Mouse (Mus musculus) spleen, postnatal 36 days (tissue): ENCODE measurements around the gene Cntnap4.
"Not testable (repeated sequence)": the region's sequence is repeated elsewhere in the genome, so short reads cannot be mapped to it uniquely, and the experiment has no call there.

ENCODE experiments used
- DNase-seq, 2 experiments: peaks; one replicate each; pipeline ENCODE4 v3.0.0; 2022; ENCODE audit warnings: low spot score in 2 of 2, mixed read lengths in 1 of 2

The Cntnap4 gene

DNA sequence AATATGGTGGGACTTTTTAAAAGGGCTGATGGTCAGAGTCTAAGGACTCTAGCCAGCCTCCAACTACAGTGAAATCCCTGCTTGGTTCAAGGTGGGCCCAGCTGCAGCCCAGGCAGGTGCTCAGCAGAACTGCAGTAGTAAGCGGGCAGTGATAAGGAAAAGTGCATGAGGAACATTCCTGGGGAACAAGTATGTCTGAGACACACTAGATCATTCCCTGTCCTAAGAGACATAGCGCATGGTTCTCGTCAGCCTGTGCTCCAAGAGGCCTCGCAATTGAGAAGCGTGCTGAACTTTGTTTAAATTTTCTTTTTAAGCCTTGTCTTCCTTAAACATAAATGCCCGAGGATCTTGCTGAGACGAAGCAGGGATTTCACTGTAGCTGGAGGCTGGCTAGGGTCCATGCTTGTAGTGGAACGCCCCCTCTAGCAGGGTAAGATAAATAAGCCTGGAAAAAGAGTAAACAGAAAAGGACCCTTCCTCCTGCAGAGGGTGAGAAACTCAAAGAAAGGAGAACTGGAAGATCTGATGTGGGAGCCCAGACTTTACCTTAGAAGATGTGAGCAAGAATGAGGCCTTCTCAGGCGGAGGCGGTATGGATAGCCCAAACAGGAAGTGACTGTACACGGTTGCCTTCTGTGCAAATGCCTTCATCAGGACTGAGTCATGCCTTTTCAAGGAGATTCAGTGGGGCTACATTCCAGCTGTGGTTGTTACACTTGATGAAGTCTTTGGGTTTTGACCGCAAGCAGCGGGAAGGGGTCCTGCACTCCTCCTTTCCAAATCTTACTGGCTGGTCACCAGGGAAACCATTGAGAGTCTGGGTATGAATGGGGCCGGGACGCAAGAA lies 161.0 kb downstream of the Cntnap4 start:
- no peak for DNase-seq

DNA sequence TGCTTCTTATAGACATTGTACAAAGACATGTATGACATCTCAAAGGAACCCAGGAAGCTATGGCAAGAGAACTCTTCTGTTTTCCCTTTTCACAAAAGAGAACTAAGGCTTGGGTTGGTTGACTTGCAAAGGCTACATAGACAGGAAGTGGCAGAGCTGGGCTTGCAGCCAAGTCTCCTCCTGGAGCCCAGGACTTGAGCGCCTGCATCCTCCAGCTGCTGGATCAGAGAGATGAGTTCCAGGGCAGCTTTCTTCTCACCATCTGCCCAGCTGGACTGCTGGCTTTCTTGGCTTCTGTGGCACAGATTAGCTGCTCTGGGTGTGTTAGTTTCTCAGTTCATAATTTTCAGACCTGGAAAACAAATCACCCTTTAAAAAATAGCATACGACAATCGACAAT lies 165.7 kb downstream of the Cntnap4 start:
- no peak for DNase-seq

GRCm38 (mm10) chr8:112743331-112743730 lies 173.5 kb downstream of the Cntnap4 start:
- DNase-seq: no peak

- DNase-seq: no peak
Measured at GRCm38 (mm10) chr8:112747296-112747695, 177.5 kb downstream of the Cntnap4 start.

DNA sequence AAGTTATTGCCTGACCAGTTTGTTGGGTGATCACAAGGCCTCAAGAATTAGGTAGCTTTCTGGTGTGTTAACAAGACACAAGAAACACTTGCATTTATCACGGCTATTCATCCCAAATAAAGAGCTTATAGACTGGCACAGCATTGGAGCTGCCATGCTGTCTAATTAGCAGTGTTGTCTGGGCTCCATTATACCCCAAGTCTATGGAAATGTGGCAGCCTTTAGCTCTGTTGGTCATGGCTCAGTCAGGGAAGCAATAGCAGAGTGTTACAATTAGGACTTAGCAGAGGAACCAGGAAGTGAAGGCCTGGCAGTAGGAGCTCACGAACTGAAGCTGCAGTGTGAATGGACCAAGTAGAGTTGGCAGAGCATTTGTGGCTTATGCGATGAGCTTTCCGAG lies 185.3 kb downstream of the Cntnap4 start:
- DNase-seq: no peak

DNA sequence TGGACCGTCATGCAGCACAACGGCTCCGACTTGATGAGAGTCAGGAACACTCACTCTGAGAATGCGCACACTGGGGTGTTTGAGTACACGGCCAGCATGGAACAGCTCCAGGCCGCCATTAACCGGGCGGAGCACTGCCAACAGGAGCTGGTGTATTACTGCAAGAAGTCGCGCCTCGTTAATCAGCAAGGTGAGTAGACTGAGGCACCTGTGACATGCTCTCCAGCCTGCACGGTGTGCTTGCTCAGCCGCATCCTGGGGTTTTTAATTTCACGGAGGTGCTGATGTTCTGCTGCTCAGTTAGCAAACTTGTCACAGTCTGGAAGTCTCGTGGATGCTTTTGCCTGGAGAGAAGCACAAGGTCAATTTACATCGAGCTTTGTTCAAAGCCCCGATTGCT lies 233.2 kb downstream of the Cntnap4 start:
- no peak for DNase-seq

GRCm38 (mm10) chr8:112809382-112809781 lies 239.5 kb downstream of the Cntnap4 start:
- no peak for DNase-seq

- DNase-seq: no peak
Measured at GRCm38 (mm10) chr8:112841057-112841456, 271.2 kb downstream of the Cntnap4 start.

DNA sequence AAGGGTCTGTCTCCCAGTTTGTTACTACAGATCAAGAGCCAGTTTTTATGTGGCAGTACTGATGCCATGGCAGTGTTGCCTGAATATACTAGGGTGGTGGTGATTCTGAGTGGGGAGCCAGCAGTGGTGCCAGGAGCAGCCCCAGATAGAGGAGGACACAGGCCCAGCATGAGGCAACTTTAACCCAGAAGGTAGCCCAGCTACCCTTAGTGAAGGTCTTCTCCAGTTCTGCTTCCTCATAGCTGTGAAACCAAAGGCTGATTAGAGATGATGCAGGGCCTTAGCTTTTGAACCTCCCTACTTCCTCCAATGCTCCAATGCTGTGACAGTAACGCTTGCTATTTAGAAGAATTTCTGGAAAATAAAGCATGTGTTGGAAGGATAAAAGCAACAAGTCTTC lies 279.7 kb downstream of the Cntnap4 start:
- not testable (repeated sequence) for DNase-seq

- DNase-seq: no peak
Measured at GRCm38 (mm10) chr8:112906458-112907112, 336.7 kb downstream of the Cntnap4 start.

GRCm38 (mm10) chr8:112909527-112909926 lies 339.7 kb downstream of the Cntnap4 start:
- DNase-seq: no peak

DNA sequence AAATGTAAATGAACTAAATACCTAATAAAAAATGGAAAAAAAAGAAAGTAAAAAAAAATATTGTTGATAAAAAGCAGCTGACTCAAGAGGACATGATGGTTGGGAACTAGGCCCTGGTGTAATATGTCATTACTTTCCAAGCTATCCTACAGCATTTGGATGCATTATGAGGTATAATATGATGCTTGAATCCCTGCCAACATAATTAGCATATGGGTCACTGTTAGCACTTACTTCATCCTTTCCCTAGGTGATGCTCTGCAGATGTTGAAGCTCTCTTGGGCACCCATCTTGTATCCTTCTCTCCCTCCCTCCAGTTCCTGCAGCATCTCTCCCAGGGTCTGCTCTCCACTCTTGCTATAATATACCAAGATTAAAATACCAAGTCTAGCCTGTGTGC lies 341.6 kb downstream of the Cntnap4 start:
- DNase-seq: no peak

DNA sequence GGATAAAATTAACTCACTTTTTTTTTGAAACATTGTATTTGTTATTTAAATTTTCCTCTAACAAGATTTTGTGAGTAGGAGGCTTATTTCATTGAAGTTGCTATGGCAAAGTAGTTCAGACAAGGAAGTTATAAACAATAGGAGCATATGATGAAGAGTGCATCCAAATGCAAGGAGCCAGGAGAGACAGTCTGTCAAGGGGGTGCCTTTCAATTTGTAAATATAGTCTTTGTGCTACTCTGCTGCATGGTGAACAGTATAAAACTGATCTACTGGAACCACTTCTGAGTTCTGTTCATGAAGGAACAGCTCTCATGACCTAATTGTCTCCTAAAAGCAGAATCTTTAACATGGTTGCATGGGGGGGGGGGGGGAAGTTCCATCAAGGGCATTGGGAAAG lies 352.3 kb downstream of the Cntnap4 start:
- no peak for DNase-seq

DNA sequence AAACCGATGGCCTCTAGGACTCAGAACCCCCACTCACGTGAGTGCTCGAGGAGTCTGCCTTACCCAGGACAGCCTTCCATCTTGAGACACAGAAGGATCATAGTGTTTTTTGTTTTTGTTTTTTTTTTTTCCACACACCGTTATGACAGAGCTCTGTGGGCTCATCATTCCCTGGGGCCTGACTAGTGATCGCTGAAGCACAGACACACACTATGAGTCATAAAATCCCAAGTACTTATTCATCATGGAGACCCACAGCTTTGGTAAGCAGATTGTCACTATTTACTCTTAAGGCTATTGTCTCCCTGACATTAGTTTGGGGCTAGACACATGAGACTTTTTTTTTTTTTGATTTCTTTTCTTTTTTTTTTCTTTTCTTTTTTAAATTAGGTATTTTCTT lies 352.9 kb downstream of the Cntnap4 start:
- DNase-seq: no peak
